Mouse (Mus musculus) midbrain, embryonic 13.5 days (tissue): ENCODE measurements around the gene Ptpro. TPM values are rescaled to one million over a fixed set of nuclear protein-coding genes. Genes with fewer than 3 reads are reported as not detected.

Source experiments
- ATAC-seq: fragments of 200-750 bp; cut with Nextera tagmentation; 2 replicates; pipeline ENCODE4 v1.8.0; 2017; ENCODE audit warnings: mild to moderate bottlenecking, moderate TSS enrichment, moderate library complexity
- H3K27ac ChIP-seq: fragments of 300-500 bp; sonication (generic); 2 replicates; pipeline ENCODE4 v1.5.1; 2015; ENCODE audit warnings: inconsistent platforms, mild to moderate bottlenecking, moderate library complexity
- H3K27me3 ChIP-seq: fragments of 300-500 bp; sonication (generic); 2 replicates; pipeline ENCODE4 v1.6.1; 2015; ENCODE audit warnings: mild to moderate bottlenecking, inconsistent platforms
- H3K36me3 ChIP-seq: fragments of 300-500 bp; sonication (generic); 2 replicates; pipeline ENCODE4 v1.6.1; 2015; ENCODE audit warnings: mild to moderate bottlenecking, inconsistent platforms
- H3K4me1 ChIP-seq: fragments of 300-500 bp; sonication (generic); replicated peaks from 2 replicates; pipeline ENCODE4 v1.6.1; 2015; ENCODE audit warnings: inconsistent platforms
- H3K4me2 ChIP-seq: fragments of 300-500 bp; sonication (generic); replicated peaks from 2 replicates; pipeline ENCODE4 v1.6.1; 2015; ENCODE audit warnings: moderate library complexity, mild to moderate bottlenecking, inconsistent platforms
- H3K4me3 ChIP-seq: fragments of 300-500 bp; sonication (generic); replicated peaks from 2 replicates; pipeline ENCODE4 v1.5.1; 2015; ENCODE audit warnings: mild to moderate bottlenecking, inconsistent platforms
- H3K9ac ChIP-seq: fragments of 300-500 bp; sonication (generic); replicated peaks from 2 replicates; pipeline ENCODE4 v1.6.1; 2015; ENCODE audit warnings: mild to moderate bottlenecking, inconsistent platforms
- H3K9me3 ChIP-seq: fragments of 300-500 bp; sonication (generic); 2 replicates; pipeline ENCODE4 v1.6.1; 2016; ENCODE audit warnings: mild to moderate bottlenecking, inconsistent platforms
- WGBS: fragments of 180-500 bp; shearing (Covaris S2); methylation state at CpG from one replicate; pipeline ENCODE4 v1.1.7; 2015; 5-methylcytosine and 5-hydroxymethylcytosine counted together
- polyA plus RNA-seq: library from polyadenylated mRNA; unstranded; fragments of >200 nt; fragmentation: Nextera tagmentation; extraction: Ambion mirVana; gene quantifications from 2 replicates; pipeline ENCODE4 v1.2.1, GENCODE M21; 2015

Gene Ptpro
- polyA plus RNA-seq, 1 experiment from 2014 or later = 53.3 TPM

DNA sequence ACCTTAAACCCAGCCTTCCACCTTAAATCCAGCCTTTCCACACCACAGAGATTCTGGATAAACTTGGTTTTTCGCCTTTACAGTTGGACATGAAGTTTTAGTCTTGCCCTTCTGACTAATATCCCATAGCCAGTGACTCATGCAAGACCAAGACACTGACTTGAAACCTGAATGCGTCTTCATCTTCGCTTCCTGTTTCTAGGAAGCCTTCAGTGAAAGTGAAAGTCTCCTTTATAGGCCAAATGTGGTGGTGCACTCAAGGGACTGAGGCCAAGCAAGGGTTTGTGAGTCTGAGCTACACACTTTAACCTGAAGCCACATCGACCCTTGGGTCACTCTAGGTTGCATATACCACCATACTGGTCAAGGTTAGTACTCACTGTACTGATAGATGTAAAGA is 50.4 kb downstream of the Ptpro start:
- no peak for ATAC-seq
- Histone ChIP-seq H3K9me3 (no peaks in the 10 kb centered on the region), H3K4me1 (0 out of 2 replicates have a peak, but pooled peaks cover 3% of the 10 kb centered on the region), H3K27me3 (no peaks in the 10 kb centered on the region), H3K27ac (no peak overlapping the region), H3K4me3 (no peak overlapping the region), H3K9ac (no peak overlapping the region), H3K36me3 (peaks cover 10% of the 10 kb centered on the region; the same call in 1 of the 2 replicates), H3K4me2 (no peak overlapping the region)
- 86% methylated on average over 4 of the region's 4 CpGs for WGBS

DNA sequence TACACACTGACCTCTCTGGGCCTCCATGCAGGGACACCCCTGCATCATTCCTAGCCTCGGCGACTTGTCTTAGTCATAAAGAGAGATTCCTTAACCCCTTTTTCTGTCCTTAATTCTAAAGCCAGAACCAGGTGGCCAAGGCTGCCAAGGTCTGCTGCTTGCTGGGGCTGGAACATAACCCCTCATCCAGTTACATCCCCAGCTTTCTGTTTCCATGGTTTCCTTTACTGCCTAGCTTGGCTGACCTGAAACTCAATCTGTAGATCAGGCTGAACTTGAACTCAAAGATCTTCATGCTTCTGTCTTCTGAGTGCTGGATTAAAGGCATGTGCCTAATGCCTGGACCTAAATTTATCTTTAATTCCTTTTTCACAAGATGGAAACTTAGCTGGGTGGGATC is 51.7 kb downstream of the Ptpro start:
- 95% methylated on average over 2 of the region's 2 CpGs for WGBS

DNA sequence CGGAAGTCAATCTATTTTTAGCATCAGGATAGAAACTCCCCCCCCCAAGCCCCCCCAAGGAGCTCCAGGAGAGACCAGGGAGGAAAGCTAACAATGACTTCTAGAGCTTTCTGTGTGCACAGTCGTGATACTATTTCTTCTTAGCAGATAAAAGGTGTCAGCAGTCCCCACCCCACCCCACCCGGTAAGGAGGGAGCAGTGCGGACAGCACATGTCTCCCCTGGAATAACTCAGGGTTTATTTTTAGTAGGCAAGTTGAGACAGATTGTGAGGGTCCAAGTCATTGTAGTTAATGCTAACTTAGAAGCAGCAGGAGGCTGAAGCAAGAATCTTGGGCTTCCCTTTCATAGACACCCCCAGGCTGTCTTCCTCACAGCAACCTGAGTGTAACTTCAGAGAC is 63.1 kb downstream of the Ptpro start:
- H3K4me3 ChIP-seq = no peak overlapping the region
- no peak overlapping the region for H3K27ac ChIP-seq
- WGBS = 71% methylated on average over 4 of the region's 4 CpGs
- H3K9me3 ChIP-seq = no peaks in the 10 kb centered on the region
- ATAC-seq = no peak
- H3K4me2 ChIP-seq = no peak overlapping the region
- H3K4me1 ChIP-seq = no peaks in the 10 kb centered on the region; the same call in 1 of the 2 replicates
- 0 out of 2 replicates have a peak, but pooled peaks cover 4% of the 10 kb centered on the region for H3K36me3 ChIP-seq
- H3K27me3 ChIP-seq = no peaks in the 10 kb centered on the region
- H3K9ac ChIP-seq = no peak overlapping the region

More for the DNA sequence above, 51.7 kb downstream of the Ptpro start:
- H3K27me3 ChIP-seq = no peaks in the 10 kb centered on the region
- peaks cover 10% of the 10 kb centered on the region; the same call in 1 of the 2 replicates for H3K36me3 ChIP-seq
- ATAC-seq = no peak
- H3K4me2 ChIP-seq = no peak overlapping the region
- H3K9ac ChIP-seq = no peak overlapping the region
- H3K9me3 ChIP-seq = no peaks in the 10 kb centered on the region
- no peak overlapping the region for H3K27ac ChIP-seq
- no peak overlapping the region for H3K4me3 ChIP-seq
- 0 out of 2 replicates have a peak, but pooled peaks cover 3% of the 10 kb centered on the region for H3K4me1 ChIP-seq

DNA sequence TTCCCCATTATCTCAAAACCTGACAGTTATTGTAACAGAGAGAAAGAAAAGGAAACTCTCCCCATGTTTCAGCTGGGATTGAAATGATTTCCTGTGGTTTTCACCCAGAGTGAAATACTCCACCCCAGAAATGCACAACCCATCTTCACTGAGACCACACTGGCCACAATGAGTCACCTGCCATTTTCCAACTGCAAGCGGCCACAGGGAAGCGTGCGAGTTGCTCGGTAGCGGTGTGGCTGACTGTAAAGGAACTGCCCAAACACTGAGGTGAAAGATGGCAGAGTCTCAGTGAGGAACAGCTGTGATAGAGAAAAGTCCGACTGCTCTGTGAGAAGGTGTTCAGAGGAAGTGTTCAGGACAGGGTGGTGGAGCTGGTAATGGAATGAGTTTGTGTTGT is 64.2 kb downstream of the Ptpro start:
- Histone ChIP-seq H3K27ac (0 out of 2 replicates have a peak overlapping the region, but pooled peaks have one; percentile 3), H3K36me3 (0 out of 2 replicates have a peak, but pooled peaks cover 4% of the 10 kb centered on the region), H3K4me3 (no peak overlapping the region), H3K4me2 (no peak overlapping the region), H3K9ac (no peak overlapping the region), H3K9me3 (no peaks in the 10 kb centered on the region), H3K27me3 (no peaks in the 10 kb centered on the region), H3K4me1 (no peaks in the 10 kb centered on the region; the same call in 1 of the 2 replicates)
- ATAC-seq = no peak
- 95% methylated on average over 6 of the region's 6 CpGs for WGBS

DNA sequence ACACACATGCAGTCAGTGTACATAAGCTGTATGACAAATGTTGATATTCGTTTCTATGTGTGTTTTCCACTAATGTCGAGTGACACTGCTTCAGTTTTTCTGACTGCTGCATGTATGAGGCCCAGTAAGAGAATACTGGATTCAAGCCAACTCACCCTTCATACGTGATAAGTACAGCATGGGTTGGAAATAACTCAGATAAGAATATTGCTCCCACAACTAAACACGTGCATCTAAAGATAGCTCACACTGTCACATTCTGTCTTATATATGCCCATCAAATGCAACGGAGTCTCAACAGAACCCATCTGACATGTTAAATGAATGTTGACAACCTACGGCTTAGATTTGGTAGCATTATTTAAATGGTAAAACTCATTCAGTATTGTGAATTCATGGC is 65.4 kb downstream of the Ptpro start:
- Histone ChIP-seq H3K9me3 (no peaks in the 10 kb centered on the region), H3K36me3 (no peaks in the 10 kb centered on the region), H3K4me3 (no peak overlapping the region), H3K4me2 (no peak overlapping the region), H3K27me3 (no peaks in the 10 kb centered on the region), H3K27ac (no peak overlapping the region), H3K9ac (no peak overlapping the region), H3K4me1 (peaks cover 10% of the 10 kb centered on the region)
- 83% methylated on average over 6 of the region's 6 CpGs for WGBS
- ATAC-seq = no peak

DNA sequence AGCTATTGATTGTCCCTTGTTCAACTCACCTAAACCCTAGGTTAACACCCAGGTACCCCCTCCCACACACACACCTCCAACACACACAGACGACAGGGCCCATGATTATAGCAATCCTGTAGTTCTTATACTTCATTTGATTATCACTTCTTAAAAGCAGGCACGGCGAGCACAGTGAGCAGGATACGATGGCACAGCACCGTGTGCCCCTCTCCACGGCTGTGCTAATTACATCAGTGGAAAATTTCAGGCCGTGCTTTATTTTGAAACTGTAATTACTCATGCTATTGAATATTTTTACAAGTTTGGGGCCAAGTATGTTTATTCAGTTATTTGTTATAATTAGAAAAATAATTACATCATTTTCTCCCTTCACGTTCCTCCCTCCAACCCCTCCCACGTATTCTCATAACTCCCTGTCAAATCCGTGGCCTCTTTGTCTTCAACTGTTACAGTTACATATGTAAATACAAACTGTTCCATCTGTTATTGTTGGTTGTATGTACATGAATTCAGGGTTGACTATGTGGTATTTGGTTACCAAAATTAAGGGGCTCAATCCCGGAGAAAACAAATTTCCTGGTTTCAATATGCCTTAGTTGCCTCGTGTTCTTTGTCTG is 66.2 kb downstream of the Ptpro start:
- H3K9me3 ChIP-seq = no peaks in the 10 kb centered on the region
- no peak overlapping the region for H3K4me2 ChIP-seq
- H3K4me3 ChIP-seq = no peak overlapping the region
- no peak overlapping the region for H3K27ac ChIP-seq
- ATAC-seq = no peak
- H3K36me3 ChIP-seq = no peaks in the 10 kb centered on the region
- H3K27me3 ChIP-seq = no peaks in the 10 kb centered on the region
- H3K9ac ChIP-seq = no peak overlapping the region
- WGBS = 89% methylated on average over 12 of the region's 12 CpGs
- H3K4me1 ChIP-seq = peaks cover 18% of the 10 kb centered on the region

DNA sequence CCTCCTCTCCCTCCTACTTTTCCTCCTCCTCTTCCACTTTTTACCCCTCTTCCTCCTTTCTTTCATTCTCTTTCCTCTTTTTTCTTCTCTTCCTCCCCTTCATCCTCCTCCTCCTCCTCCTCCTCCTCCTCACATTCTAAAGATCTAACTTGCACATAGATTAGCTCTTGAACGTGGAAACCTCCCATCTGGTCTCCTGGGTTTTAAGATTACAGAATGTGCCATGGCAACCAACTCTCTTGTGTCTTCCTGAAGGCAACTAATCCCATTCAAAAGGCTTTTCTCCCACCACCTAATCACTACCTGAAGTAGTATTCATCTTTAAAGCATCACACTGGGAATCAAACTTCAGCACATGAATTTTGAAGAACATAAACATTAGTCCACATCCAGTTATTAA is 67.5 kb downstream of the Ptpro start:
- H3K4me3 ChIP-seq = no peak overlapping the region
- ATAC-seq = no peak
- no peaks in the 10 kb centered on the region for H3K36me3 ChIP-seq
- 4% methylated on average over 1 of the region's 1 CpGs for WGBS
- H3K27me3 ChIP-seq = no peaks in the 10 kb centered on the region
- H3K4me1 ChIP-seq = peaks cover 18% of the 10 kb centered on the region
- H3K4me2 ChIP-seq = no peak overlapping the region
- H3K27ac ChIP-seq = no peak overlapping the region
- H3K9ac ChIP-seq = no peak overlapping the region
- H3K9me3 ChIP-seq = no peaks in the 10 kb centered on the region

DNA sequence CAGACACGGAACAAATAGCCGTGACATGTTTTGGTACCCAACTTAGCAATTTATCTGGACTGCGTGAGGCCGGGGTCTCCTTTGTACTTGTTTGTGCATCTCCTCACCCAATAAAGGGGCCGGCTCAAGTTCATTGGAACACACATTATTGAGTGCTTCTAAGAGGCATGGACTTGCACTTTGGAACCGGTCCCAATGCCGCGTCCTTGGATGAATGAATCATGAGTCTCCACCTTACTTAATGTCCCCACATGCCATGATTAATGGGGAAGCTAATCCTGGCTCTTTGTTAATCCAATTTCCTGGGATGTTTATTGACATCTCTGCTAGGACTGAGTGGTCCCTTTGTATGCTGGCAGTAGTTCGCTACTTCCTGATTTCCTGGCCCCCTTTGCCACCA is 75.6 kb downstream of the Ptpro start:
- Histone ChIP-seq H3K36me3 (peaks cover 3% of the 10 kb centered on the region; the same call in 1 of the 2 replicates), H3K4me1 (peaks cover 36% of the 10 kb centered on the region), H3K4me2 (no peak overlapping the region), H3K27ac (no peak overlapping the region), H3K4me3 (no peak overlapping the region), H3K27me3 (no peaks in the 10 kb centered on the region), H3K9ac (no peak overlapping the region), H3K9me3 (no peaks in the 10 kb centered on the region; the same call in 1 of the 2 replicates)
- 56% methylated on average over 9 of the region's 9 CpGs for WGBS
- peak; percentile 49; the same call in 1 of the 2 replicates for ATAC-seq

DNA sequence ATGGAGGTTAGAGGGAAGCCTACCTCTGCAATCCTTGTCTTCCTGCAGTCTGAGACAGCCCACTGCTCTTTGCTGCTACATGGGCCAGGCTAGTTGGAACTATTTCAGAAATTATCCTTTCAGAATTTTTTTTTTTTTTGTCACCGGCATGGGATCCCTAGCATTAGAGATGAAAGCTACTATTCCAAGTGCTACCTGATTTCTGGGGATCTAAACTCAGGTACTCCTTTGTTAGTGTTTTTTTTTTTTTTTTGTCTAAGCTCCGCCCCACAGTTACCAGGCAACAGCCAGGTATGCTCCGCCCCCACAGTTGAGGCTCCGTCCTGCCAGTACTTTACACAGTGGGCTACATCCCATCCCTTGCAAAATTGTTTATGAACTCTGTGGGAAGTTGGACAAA is 76.1 kb downstream of the Ptpro start:
- H3K36me3 ChIP-seq = peaks cover 3% of the 10 kb centered on the region; the same call in 1 of the 2 replicates
- peaks cover 31% of the 10 kb centered on the region for H3K4me1 ChIP-seq
- no peak for ATAC-seq
- H3K27ac ChIP-seq = no peak overlapping the region
- H3K9me3 ChIP-seq = no peaks in the 10 kb centered on the region; the same call in 1 of the 2 replicates
- H3K4me3 ChIP-seq = no peak overlapping the region
- no peak overlapping the region for H3K9ac ChIP-seq
- H3K4me2 ChIP-seq = no peak overlapping the region
- 66% methylated on average over 4 of the region's 4 CpGs for WGBS
- H3K27me3 ChIP-seq = no peaks in the 10 kb centered on the region

DNA sequence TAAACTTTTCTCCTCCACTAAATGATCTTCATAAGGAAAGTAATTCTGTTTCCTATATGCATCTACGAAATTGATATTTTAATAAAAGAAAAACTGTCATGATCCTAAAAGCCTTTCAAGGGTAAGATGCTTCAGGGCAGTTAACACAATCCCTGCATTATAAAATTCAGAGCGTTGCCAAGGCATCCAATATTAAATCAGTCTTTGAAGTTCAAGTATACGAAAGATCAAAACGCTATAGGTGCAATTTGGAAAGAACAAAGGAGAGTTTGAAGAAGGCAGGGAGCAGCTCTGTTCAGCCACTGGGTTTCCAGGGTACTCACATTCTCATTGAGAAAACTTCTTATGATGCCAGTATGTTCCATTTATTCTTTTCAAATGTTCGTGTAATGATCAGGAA is 78.7 kb downstream of the Ptpro start:
- Histone ChIP-seq H3K27ac (0 out of 2 replicates have a peak overlapping the region, but pooled peaks have one; percentile 58), H3K4me1 (peaks cover 30% of the 10 kb centered on the region), H3K9me3 (no peaks in the 10 kb centered on the region; the same call in 1 of the 2 replicates), H3K9ac (no peak overlapping the region), H3K4me3 (no peak overlapping the region), H3K4me2 (no peak overlapping the region), H3K36me3 (peaks cover 3% of the 10 kb centered on the region; the same call in 1 of the 2 replicates), H3K27me3 (no peaks in the 10 kb centered on the region)
- peak; percentile 28; the same call in 1 of the 2 replicates for ATAC-seq
- 64% methylated on average over 5 of the region's 5 CpGs for WGBS

DNA sequence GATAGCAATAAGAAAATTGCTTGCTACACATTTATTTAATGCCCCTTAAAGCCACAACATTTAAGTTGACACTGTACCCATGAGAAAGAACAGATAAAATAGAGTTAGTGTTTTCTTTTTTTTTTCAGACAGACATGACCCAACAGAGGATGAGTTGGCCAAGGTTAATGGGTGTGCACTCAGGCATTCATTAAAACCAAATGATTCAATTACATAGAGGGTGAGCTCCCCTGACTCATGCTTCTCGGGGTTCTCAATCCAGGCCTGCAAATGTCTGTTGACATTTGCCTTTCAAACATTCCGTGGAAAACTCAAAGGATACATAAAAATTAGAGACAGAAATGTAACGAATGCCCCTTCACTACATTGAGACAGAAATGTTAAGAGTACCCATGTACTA is 79.7 kb downstream of the Ptpro start:
- H3K4me2 ChIP-seq = no peak overlapping the region
- WGBS = 82% methylated on average over 3 of the region's 3 CpGs
- no peak for ATAC-seq
- H3K4me3 ChIP-seq = no peak overlapping the region
- H3K36me3 ChIP-seq = peaks cover 3% of the 10 kb centered on the region; the same call in 1 of the 2 replicates
- no peak overlapping the region for H3K9ac ChIP-seq
- H3K27me3 ChIP-seq = no peaks in the 10 kb centered on the region
- no peaks in the 10 kb centered on the region; the same call in 1 of the 2 replicates for H3K9me3 ChIP-seq
- peak overlapping the region; percentile 58; the same call in 1 of the 2 replicates for H3K27ac ChIP-seq
- peaks cover 32% of the 10 kb centered on the region for H3K4me1 ChIP-seq

DNA sequence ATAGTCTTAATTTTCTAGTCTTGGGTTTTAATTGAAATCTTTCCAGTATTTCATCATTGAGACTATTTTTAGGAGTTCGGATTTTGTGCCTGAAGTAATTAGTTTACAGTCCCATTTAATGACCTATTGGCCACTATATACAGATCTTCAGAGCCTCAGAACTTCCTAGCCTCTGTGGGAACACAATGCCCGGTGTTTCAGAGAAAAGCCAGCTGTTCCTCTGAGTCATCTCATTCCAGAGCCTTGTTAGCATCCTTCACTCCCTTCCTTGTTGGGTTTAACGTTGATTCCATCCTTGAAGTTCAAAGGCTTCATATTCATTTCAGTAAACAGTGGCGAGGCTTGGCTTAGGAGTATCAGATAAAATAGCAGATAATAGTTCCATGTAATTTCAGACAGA is 87.0 kb downstream of the Ptpro start:
- Histone ChIP-seq H3K4me2 (no peak overlapping the region), H3K27me3 (no peaks in the 10 kb centered on the region), H3K36me3 (no peaks in the 10 kb centered on the region), H3K4me1 (peaks cover 6% of the 10 kb centered on the region), H3K9me3 (no peaks in the 10 kb centered on the region), H3K4me3 (no peak overlapping the region), H3K9ac (no peak overlapping the region), H3K27ac (no peak overlapping the region)
- ATAC-seq = no peak
- WGBS = 75% methylated on average over 4 of the region's 4 CpGs
